Mouse (Mus musculus) limb, embryonic 14.5 days (tissue): ENCODE measurements at regions not wholly inside any gene's neighbourhood (a gene's known extent, or its start where the extent isn't known, plus 50 kb on each side); places are given as distances from the start of the nearest gene placed in this dataset.

ENCODE experiments used
- ATAC-seq: fragments of 200-750 bp; cut with Nextera tagmentation; 2 replicates; pipeline ENCODE4 v1.8.0; 2017; ENCODE audit warnings: low read depth, moderate number of reproducible peaks, moderate TSS enrichment; ENCODE audit not compliant: low FRiP score
- DNase-seq: peaks from one replicate; pipeline ENCODE4 v3.0.0-alpha.2; 2015; ENCODE audit warnings: low spot score
- H3K27ac ChIP-seq: fragments of 300-500 bp; sonication (generic); replicated peaks from 2 replicates; pipeline ENCODE4 v1.5.1; 2014; ENCODE audit warnings: low read depth, mild to moderate bottlenecking, low read length, moderate library complexity, mixed read lengths
- H3K27me3 ChIP-seq: fragments of 300-500 bp; sonication (generic); 2 replicates; pipeline ENCODE4 v1.6.1; 2014; ENCODE audit warnings: low read length, mixed read lengths; ENCODE audit not compliant: control insufficient read depth, insufficient read depth
- H3K36me3 ChIP-seq: fragments of 300-500 bp; sonication (generic); 2 replicates; pipeline ENCODE4 v1.6.1; 2014; ENCODE audit warnings: mild to moderate bottlenecking, low read length, moderate library complexity, mixed read lengths; ENCODE audit not compliant: control insufficient read depth, insufficient read depth
- H3K4me1 ChIP-seq: fragments of 300-500 bp; sonication (generic); 2 replicates; pipeline ENCODE4 v1.6.1; 2014; ENCODE audit warnings: antibody characterized with exemption, low read length, mixed read lengths; ENCODE audit not compliant: control insufficient read depth, insufficient read depth
- H3K4me2 ChIP-seq: fragments of 300-500 bp; sonication (generic); replicated peaks from 2 replicates; pipeline ENCODE4 v1.6.1; 2014; ENCODE audit warnings: low read depth, mild to moderate bottlenecking, low read length, moderate library complexity; ENCODE audit not compliant: severe bottlenecking
- H3K4me3 ChIP-seq: fragments of 300-500 bp; sonication (generic); replicated peaks from 2 replicates; pipeline ENCODE4 v1.5.1; 2014; ENCODE audit warnings: low read length
- H3K9ac ChIP-seq: fragments of 300-500 bp; sonication (generic); 2 replicates; pipeline ENCODE4 v1.6.1; 2014; ENCODE audit warnings: mild to moderate bottlenecking, low read depth, low read length, moderate library complexity; ENCODE audit not compliant: severe bottlenecking
- H3K9me3 ChIP-seq: fragments of 300-500 bp; sonication (generic); 2 replicates; pipeline ENCODE4 v1.6.1; 2016; ENCODE audit warnings: low read length; ENCODE audit not compliant: control insufficient read depth
- POLR2A ChIP-seq: fragments of 200-500 bp; IDR thresholded peaks from 2 replicates; pipeline ENCODE4 v1.8.0; 2012; ENCODE audit warnings: inconsistent platforms, mild to moderate bottlenecking, moderate library complexity, borderline replicate concordance; ENCODE audit not compliant: insufficient read depth, insufficient read length; ENCODE audit errors: extremely low read depth
- WGBS: fragments of 180-500 bp; shearing (Covaris S2); extraction: QIAGEN DNeasy Blood & Tissue Kit; methylation state at CpG from one replicate; pipeline ENCODE4 v1.1.7; 2014; 5-methylcytosine and 5-hydroxymethylcytosine counted together

- no peaks in the 10 kb centered on the region for H3K27me3 ChIP-seq
- ATAC-seq, result no peak
- H3K9me3 ChIP-seq, result no peaks in the 10 kb centered on the region
- no peak overlapping the region for H3K27ac ChIP-seq
- no peak for DNase-seq
- TF ChIP-seq POLR2A, result no peak
- H3K9ac ChIP-seq, result no peak overlapping the region
- H3K4me1 ChIP-seq, result no peaks in the 10 kb centered on the region
- WGBS, result 37% methylated on average over 3 of the region's 3 CpGs
- no peak overlapping the region for H3K4me3 ChIP-seq
- H3K36me3 ChIP-seq, result no peaks in the 10 kb centered on the region
- H3K4me2 ChIP-seq, result no peak overlapping the region
Observed at GRCm38 (mm10) chr4:9935949-9936348, 938.3 kb upstream of the 2610301B20Rik start.

GRCm38 (mm10) chr4:9951441-9951840 is 922.9 kb upstream of the 2610301B20Rik start:
- no peaks in the 10 kb centered on the region for H3K9me3 ChIP-seq
- no peaks in the 10 kb centered on the region for H3K27me3 ChIP-seq
- no peak overlapping the region for H3K4me3 ChIP-seq
- 87% methylated on average over 4 of the region's 4 CpGs for WGBS
- H3K36me3 ChIP-seq, result no peaks in the 10 kb centered on the region
- H3K9ac ChIP-seq, result no peak overlapping the region
- no peak overlapping the region for H3K27ac ChIP-seq
- DNase-seq, result no peak
- ATAC-seq, result no peak
- H3K4me1 ChIP-seq, result no peaks in the 10 kb centered on the region
- no peak for TF ChIP-seq POLR2A
- H3K4me2 ChIP-seq, result no peak overlapping the region

GRCm38 (mm10) chr4:9974631-9975030 is 899.7 kb upstream of the 2610301B20Rik start:
- no peak for DNase-seq
- no peak overlapping the region for H3K4me3 ChIP-seq
- H3K27ac ChIP-seq, result no peak overlapping the region
- H3K4me1 ChIP-seq, result no peaks in the 10 kb centered on the region
- no peak overlapping the region for H3K4me2 ChIP-seq
- no peaks in the 10 kb centered on the region for H3K36me3 ChIP-seq
- H3K27me3 ChIP-seq, result no peaks in the 10 kb centered on the region
- TF ChIP-seq POLR2A, result no peak
- H3K9ac ChIP-seq, result no peak overlapping the region
- no peak for ATAC-seq
- H3K9me3 ChIP-seq, result no peaks in the 10 kb centered on the region

- DNase-seq, result peak; percentile 23
- WGBS, result 29% methylated on average over 3 of the region's 3 CpGs
- TF ChIP-seq POLR2A, result no peak
Observed at GRCm38 (mm10) chr4:9981354-9982040, 892.8 kb upstream of the 2610301B20Rik start.

GRCm38 (mm10) chr4:9982786-9983525 is 891.3 kb upstream of the 2610301B20Rik start:
- peaks cover 11% of the 10 kb centered on the region; the same call in 1 of the 2 replicates for H3K4me1 ChIP-seq

More at GRCm38 (mm10) chr4:9981354-9982040, 892.8 kb upstream of the 2610301B20Rik start:
- H3K36me3 ChIP-seq, result no peaks in the 10 kb centered on the region
- H3K27me3 ChIP-seq, result no peaks in the 10 kb centered on the region
- H3K4me3 ChIP-seq, result no peak overlapping the region
- H3K4me1 ChIP-seq, result peaks cover 11% of the 10 kb centered on the region; the same call in 1 of the 2 replicates
- no peak overlapping the region for H3K4me2 ChIP-seq
- H3K9me3 ChIP-seq, result no peaks in the 10 kb centered on the region
- no peak; the same call in 1 of the 2 replicates for ATAC-seq
- no peak overlapping the region for H3K9ac ChIP-seq
- no peak overlapping the region for H3K27ac ChIP-seq

More at GRCm38 (mm10) chr4:9982786-9983525, 891.3 kb upstream of the 2610301B20Rik start:
- H3K4me2 ChIP-seq, result no peak overlapping the region
- 59% methylated on average over 7 of the region's 7 CpGs for WGBS
- no peak for TF ChIP-seq POLR2A
- H3K9me3 ChIP-seq, result no peaks in the 10 kb centered on the region
- no peak for DNase-seq
- ATAC-seq, result no peak
- H3K27me3 ChIP-seq, result no peaks in the 10 kb centered on the region
- no peaks in the 10 kb centered on the region for H3K36me3 ChIP-seq
- H3K4me3 ChIP-seq, result no peak overlapping the region
- no peak overlapping the region for H3K9ac ChIP-seq
- no peak overlapping the region for H3K27ac ChIP-seq
